ENCODE assay signal across 9 mouse cellular contexts in genomic region chr6:84587471-84588101, GRCm38 (mm10). TPM values are rescaled to one million over a fixed set of nuclear protein-coding genes. Genes with fewer than 3 reads are reported as not detected.
DNase-seq lines count a peak whose midpoint lies in the region; ATAC-seq and TF ChIP-seq lines count a peak whose summit lies in the region.
"Had no signal": no experiment of that assay in that cellular context is flagged by ENCODE, and none has a peak within 500 bp of the region (broad histone marks: within the 10 kb centered on the region; RNA-seq: fewer than 3 reads in every experiment).

No protein-coding gene starts in this region.

- ATAC-seq in embryonic facial prominence, embryonic 12.5 days (ENCODE audit: insufficient number of reproducible peaks, insufficient read depth, low FRiP score, low TSS enrichment): no peak
- ATAC-seq in heart, postnatal 0 days (ENCODE audit: insufficient read depth, low read depth): no peak

- H3K4me1 ChIP-seq in embryonic facial prominence, embryonic 12.5 days: peaks cover 50% of the 10 kb centered on the region
- peaks cover 33% of the 10 kb centered on the region for H3K4me1 ChIP-seq in heart, postnatal 0 days (ENCODE audit: control insufficient read depth, insufficient read depth)
- peaks cover 72% of the 10 kb centered on the region for H3K4me1 ChIP-seq in megakaryocyte, embryonic 14.5 days

- no peak overlapping the region for H3K27ac ChIP-seq in layer of hippocampus, adult 2 months
- peak overlapping the region; percentile 91 for H3K27ac ChIP-seq in embryonic facial prominence, embryonic 12.5 days
- H3K27ac ChIP-seq in heart, postnatal 0 days (ENCODE audit: low read depth): no peak overlapping the region

- peak overlapping the region; percentile 82 for H3K9ac ChIP-seq in embryonic facial prominence, embryonic 12.5 days
- H3K9ac ChIP-seq in heart, postnatal 0 days (replicated peaks; ENCODE audit: low read depth, low read length): no peak overlapping the region

- peak overlapping the region; percentile 54 for H3K4me3 ChIP-seq in layer of hippocampus, adult 2 months
- H3K4me3 ChIP-seq in embryonic facial prominence, embryonic 12.5 days: peak overlapping the region; percentile 69
- peak overlapping the region; percentile 58 for H3K4me3 ChIP-seq in heart, postnatal 0 days (ENCODE audit: low read depth, low read length)
- H3K4me3 ChIP-seq in megakaryocyte, embryonic 14.5 days (replicated peaks): peak overlapping the region; percentile 89

- H3K9me3 ChIP-seq in embryonic facial prominence, embryonic 12.5 days: no peaks in the 10 kb centered on the region
- H3K9me3 ChIP-seq in heart, postnatal 0 days (replicated peaks; ENCODE audit: control insufficient read depth, low read length): no peaks in the 10 kb centered on the region
- no peaks in the 10 kb centered on the region for H3K9me3 ChIP-seq in megakaryocyte, embryonic 14.5 days

- peak overlapping the region; percentile 89 for H3K4me2 ChIP-seq in embryonic facial prominence, embryonic 12.5 days (replicated peaks)
- H3K4me2 ChIP-seq in heart, postnatal 0 days (ENCODE audit: low read depth, low read length): peak overlapping the region; percentile 91

- DNase-seq in layer of hippocampus, adult 2 months (ENCODE audit: low spot score in 2 of 2): no peak
- no peak for DNase-seq in layer of hippocampus, adult 11-12 months (ENCODE audit: low spot score)
- DNase-seq in heart, postnatal 0 days (ENCODE audit: low spot score): no peak
- DNase-seq in kidney, postnatal 25 days: peak; percentile 69 to 77
- peak; percentile 46 for DNase-seq in urinary bladder, adult 2 months (ENCODE audit: low spot score)
- DNase-seq in cerebellum, adult 9-10 months: no peak

- WGBS in embryonic facial prominence, embryonic 12.5 days: under 1% methylated on average over 51 of the region's 51 CpGs
- under 1% methylated on average over 47 of the region's 51 CpGs for WGBS in heart, postnatal 0 days

- no peak for TF ChIP-seq EP300 in heart, postnatal 0 days (IDR thresholded peaks at IDR 0.05; ENCODE audit: low read depth)

- no peak for TF ChIP-seq CTCF in layer of hippocampus, adult 2 months (conservative IDR thresholded peaks at IDR 0.05)
- no peak for TF ChIP-seq CTCF in heart, postnatal 0 days (IDR thresholded peaks at IDR 0.05; ENCODE audit: low read depth)

- H3K27me3 ChIP-seq in embryonic facial prominence, embryonic 12.5 days: peaks cover 41% of the 10 kb centered on the region
- H3K27me3 ChIP-seq in heart, postnatal 0 days (ENCODE audit: control insufficient read depth, insufficient read depth, low read length): peaks cover 76% of the 10 kb centered on the region
- peaks cover 98% of the 10 kb centered on the region for H3K27me3 ChIP-seq in megakaryocyte, embryonic 14.5 days (replicated peaks)

- H3K36me3 ChIP-seq in embryonic facial prominence, embryonic 12.5 days: no peaks in the 10 kb centered on the region
- no peaks in the 10 kb centered on the region for H3K36me3 ChIP-seq in heart, postnatal 0 days (replicated peaks; ENCODE audit: control insufficient read depth, insufficient read depth, low read length)
- no peaks in the 10 kb centered on the region for H3K36me3 ChIP-seq in megakaryocyte, embryonic 14.5 days (replicated peaks; ENCODE audit: low read length)

RNA-seq across cellular contexts. Expression of gene Cyp26b1, which starts 6.1 kb away (rescaled TPM):
- 10 to 100 TPM in 1 of 2 experiments, 1 to 10 TPM in 1; 9.4 to 10.3 TPM for total RNA-seq in layer of hippocampus, adult 2 months (2021)
- polyA plus RNA-seq in embryonic facial prominence, embryonic 12.5 days (2016; fragmentation: Nextera tagmentation; extraction: Ambion mirVana): 24.6 and 24.9 TPM in 2 replicates
- 2.9 TPM in 1 of 2 replicates, not detected in the other for total RNA-seq in heart, postnatal 0 days (2014; rRNA removed; ENCODE audit: low replicate concordance)
- 0.40 and 0.46 TPM in 2 replicates for polyA plus RNA-seq in heart, postnatal 0 days (2015; fragmentation: Nextera tagmentation; extraction: Ambion mirVana)
- polyA plus RNA-seq in megakaryocyte, embryonic 14.5 days (2012; ENCODE audit: insufficient read depth, low replicate concordance): 0.11 TPM in 1 of 2 replicates, not detected in the other
- polyA plus RNA-seq in urinary bladder, adult 2 months (2012; rRNA removed): 2.3 and 3.7 TPM in 2 replicates
- total RNA-seq: MEL had no signal

Comparison
In these comparisons a context has a peak if more than half of its experiments do, and no peak if none do; other contexts are left out.
1. DNase-seq: peak in kidney, postnatal 25 days (2 of 2) and urinary bladder, adult 2 months (single experiment); none in layer of hippocampus, adult 2 months (0 of 2), layer of hippocampus, adult 11-12 months (single experiment), heart, postnatal 0 days (single experiment) and cerebellum, adult 9-10 months (single experiment).
2. Peak in every context shown above with its lines, with median percentiles within 50 percentile points of each other: H3K4me3 ChIP-seq.